Mouse (Mus musculus): ENCODE results near the gene St6galnac6.
A peak's percentile ranks its signal among the peaks of the same experiment; 100 is the strongest.

St6galnac6 gene

GRCm38 (mm10) chr2:32585149-32585714 is 14.3 kb upstream of the St6galnac6 start:
- no peak for DNase-seq (ENCODE audit: low spot score in 2 of 2)

- peak; percentile 88 to 93 for DNase-seq (ENCODE audit: low spot score in 2 of 2)
Measured at GRCm38 (mm10) chr2:32586871-32587351, 12.6 kb upstream of the St6galnac6 start, which contains the start of gene St6galnac4. Gene St6galnac4 (plus strand): TSS chr2:32587095.

GRCm38 (mm10) chr2:32587731-32588321 is 11.7 kb upstream of the St6galnac6 start:
- DNase-seq (ENCODE audit: low spot score in 2 of 2) = peak; percentile 51 to 71

- DNase-seq (ENCODE audit: low spot score in 2 of 2) = no peak
Measured at GRCm38 (mm10) chr2:32589213-32589795, 10.2 kb upstream of the St6galnac6 start.

GRCm38 (mm10) chr2:32590224-32590623 is 9.3 kb upstream of the St6galnac6 start:
- no peak for DNase-seq (ENCODE audit: low spot score in 2 of 2)

GRCm38 (mm10) chr2:32591249-32591648 is 8.3 kb upstream of the St6galnac6 start:
- no peak for DNase-seq (ENCODE audit: low spot score in 2 of 2)

- no peak for DNase-seq (ENCODE audit: low spot score in 2 of 2)
Measured at GRCm38 (mm10) chr2:32596725-32597124, 2.8 kb upstream of the St6galnac6 start.

- no peak for DNase-seq (ENCODE audit: low spot score in 2 of 2)
Measured at GRCm38 (mm10) chr2:32597248-32597647, 2.3 kb upstream of the St6galnac6 start.

GRCm38 (mm10) chr2:32597699-32598098 is 1.8 kb upstream of the St6galnac6 start:
- no peak for DNase-seq (ENCODE audit: low spot score in 2 of 2)

- no peak for DNase-seq (ENCODE audit: low spot score in 2 of 2)
Measured at GRCm38 (mm10) chr2:32598506-32598905, 1.0 kb upstream of the St6galnac6 start.

GRCm38 (mm10) chr2:32601417-32602065 is 2.0 kb downstream of the St6galnac6 start:
- DNase-seq (ENCODE audit: low spot score in 2 of 2) = peak; percentile 65 to 79

GRCm38 (mm10) chr2:32602600-32603054 is 3.1 kb downstream of the St6galnac6 start:
- DNase-seq (ENCODE audit: low spot score in 2 of 2) = peak; percentile 88 to 98

- no peak for DNase-seq (ENCODE audit: low spot score in 2 of 2)
Measured at GRCm38 (mm10) chr2:32604631-32605030, 5.1 kb downstream of the St6galnac6 start.

- DNase-seq (ENCODE audit: low spot score in 2 of 2) = peak; percentile 89 to 92
Measured at GRCm38 (mm10) chr2:32606161-32607142, 6.9 kb downstream of the St6galnac6 start.

- DNase-seq (ENCODE audit: low spot score in 2 of 2) = peak; percentile 49 to 78
Measured at GRCm38 (mm10) chr2:32607262-32607947, 7.9 kb downstream of the St6galnac6 start.

- DNase-seq (ENCODE audit: low spot score in 2 of 2) = peak; percentile 67 to 79
Measured at GRCm38 (mm10) chr2:32608141-32608777, 8.8 kb downstream of the St6galnac6 start.

GRCm38 (mm10) chr2:32608778-32609435 is 9.4 kb downstream of the St6galnac6 start:
- DNase-seq (ENCODE audit: low spot score in 2 of 2) = no peak

- DNase-seq (ENCODE audit: low spot score in 2 of 2) = peak in 1 of 2 experiments; percentile 48
Measured at GRCm38 (mm10) chr2:32610610-32611229, 11.2 kb downstream of the St6galnac6 start.

- no peak for DNase-seq (ENCODE audit: low spot score in 2 of 2)
Measured at GRCm38 (mm10) chr2:32612274-32612673, 12.8 kb downstream of the St6galnac6 start.
